Mouse (Mus musculus) adrenal gland, adult (tissue): Measurements from ENCODE around the gene Pccb.

Experiments
- DNase-seq, 2 experiments: peaks; one replicate each; pipeline ENCODE4 v3.0.0; 2022 to 2023; ENCODE audit warnings: low spot score in 1 of 2; ENCODE audit not compliant: inconsistent age in 2 of 2

Gene Pccb

GRCm38 (mm10) chr9:101045710-101046338 lies 11.1 kb upstream of the Pccb start:
- DNase-seq, result no peak

GRCm38 (mm10) chr9:101042249-101042648 lies 7.6 kb upstream of the Pccb start:
- no peak for DNase-seq

- no peak for DNase-seq
These were observed 6.8 kb upstream of the Pccb start for GRCm38 (mm10) chr9:101041508-101041907.

- no peak for DNase-seq
These were observed 3.9 kb upstream of the Pccb start for GRCm38 (mm10) chr9:101038634-101039033.

DNA sequence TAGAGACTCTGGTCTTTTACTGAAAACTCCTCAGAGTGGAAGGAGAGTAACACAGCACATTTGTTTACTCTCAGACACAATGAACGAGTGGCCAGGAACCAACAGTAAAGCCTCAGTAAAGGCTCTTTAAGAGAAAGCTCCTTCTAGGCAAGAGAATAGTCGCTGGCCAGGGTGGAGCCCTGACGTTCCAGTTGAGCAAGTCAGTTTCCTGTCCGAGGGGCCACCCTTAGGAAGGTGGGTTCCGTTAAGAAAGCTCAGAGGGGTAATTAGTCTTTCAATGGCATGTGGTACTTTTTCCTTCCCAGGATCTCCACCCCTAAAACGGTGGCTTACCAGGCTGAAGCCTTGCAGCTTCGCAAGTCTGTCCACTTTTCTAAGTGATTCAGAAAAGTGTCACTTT lies 2.7 kb upstream of the Pccb start:
- peak in 1 of 2 experiments; percentile 38 for DNase-seq

DNA sequence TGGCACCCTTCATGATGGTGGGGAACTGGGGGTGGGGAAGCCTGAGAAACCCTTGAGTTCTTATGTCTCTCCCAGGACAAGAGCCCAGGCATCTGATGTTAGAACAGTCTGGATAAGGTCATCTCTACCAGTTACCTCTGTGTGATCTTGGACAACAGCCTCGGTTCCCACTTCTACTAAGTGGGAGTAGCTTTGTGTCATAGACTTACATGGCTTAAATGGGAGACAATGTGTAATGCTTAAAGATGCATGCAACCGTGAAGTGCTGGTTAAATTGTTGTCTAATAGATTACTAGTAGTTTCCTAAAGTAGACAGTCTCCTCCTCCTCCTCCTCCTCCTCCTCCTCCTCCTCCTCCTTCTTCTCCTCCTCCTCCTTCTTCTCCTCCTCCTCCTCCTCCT lies 2.2 kb upstream of the Pccb start:
- DNase-seq, result no peak

GRCm38 (mm10) chr9:101035836-101036596 lies 1.3 kb upstream of the Pccb start:
- no peak for DNase-seq

DNA sequence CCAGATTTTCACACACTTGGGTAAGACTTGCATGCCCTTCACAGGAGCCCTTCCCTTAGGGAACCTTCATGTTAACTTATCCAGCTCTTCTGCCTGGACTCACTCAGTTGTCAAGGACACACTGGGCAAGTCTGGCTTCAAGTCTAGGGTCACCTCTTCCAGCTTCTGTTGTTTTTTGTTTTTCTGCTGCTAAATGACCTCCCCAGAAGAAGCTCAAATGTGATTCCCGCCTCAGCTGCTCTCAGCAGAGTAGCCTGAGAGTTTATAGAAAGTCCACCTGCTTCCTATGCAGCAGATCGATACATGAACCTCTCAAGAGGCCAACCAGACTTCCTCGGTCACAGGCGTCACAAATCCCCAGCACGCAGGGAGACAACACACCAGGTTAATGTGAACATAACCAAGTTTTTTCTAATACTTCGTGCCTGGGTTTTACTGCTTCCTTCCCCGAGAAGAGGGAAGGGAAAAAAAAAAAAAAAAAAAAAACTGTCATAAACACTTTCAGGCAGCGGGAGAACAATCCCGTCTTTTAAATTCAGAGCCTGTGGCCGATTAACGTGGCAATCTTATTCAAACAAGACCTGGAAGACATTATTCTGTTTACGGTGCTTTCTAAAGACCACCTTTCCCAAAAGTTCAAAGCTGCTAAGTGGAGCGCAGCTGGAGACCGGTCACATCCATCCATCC lies 794 bp downstream of the Pccb start:
- DNase-seq, result peak in 1 of 2 experiments; percentile 68

- no peak for DNase-seq
These were observed 15.9 kb downstream of the Pccb start for GRCm38 (mm10) chr9:101018768-101019167.

DNA sequence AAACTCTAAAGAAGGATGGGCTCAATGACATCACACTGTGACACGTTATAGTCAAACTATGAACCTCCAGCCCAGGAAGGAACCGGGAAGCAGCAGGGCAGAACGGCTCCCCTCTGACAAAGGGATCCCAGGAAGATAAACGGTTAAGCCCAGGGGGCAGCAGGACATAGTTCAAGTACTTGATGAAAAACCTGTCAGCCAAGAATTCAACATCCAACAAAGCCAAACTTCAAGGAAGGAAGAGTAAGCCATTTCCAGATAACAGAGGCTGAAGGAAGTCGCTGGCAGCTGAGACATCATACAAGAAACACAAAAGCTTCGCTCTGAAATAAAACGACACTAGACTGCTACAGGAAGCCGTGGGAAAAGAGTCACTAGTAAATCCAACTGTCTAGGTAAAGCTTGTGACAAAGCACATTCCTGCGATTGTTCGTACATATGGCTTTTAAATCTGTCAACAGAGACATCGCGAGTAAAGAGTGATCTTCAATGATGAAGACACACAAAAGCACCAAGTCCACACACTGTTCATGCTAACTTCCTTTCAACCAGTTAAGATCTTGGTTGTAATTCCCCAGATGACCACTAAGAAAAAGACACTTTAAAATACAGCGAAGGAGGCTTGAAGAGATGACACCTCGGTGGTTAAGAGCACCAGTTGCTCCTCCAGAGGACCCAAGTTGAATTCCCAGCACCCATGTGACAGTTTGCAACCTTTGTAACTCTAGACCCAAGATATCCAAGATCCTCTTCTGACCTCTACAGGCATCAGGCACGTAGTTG lies 16.8 kb downstream of the Pccb start:
- peak in 1 of 2 experiments; percentile 52 for DNase-seq

DNA sequence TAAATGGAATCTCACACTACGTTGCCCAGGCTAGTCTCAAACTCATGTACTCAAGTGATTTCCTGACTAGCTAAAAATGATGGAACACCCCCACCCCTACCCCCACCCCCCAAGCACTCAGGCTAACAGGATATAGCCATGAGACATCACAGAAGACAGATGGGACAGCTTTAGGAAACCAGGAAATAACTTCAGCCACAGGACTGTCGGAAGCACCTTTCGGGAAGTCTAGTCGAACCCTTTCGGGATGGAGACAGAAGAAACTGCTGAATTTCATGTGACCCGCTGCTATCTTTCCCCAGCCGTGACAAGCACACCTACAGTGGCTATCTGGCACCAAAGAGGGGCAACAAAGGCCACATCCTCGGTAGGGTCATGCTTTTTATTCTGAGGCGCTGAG lies 19.4 kb downstream of the Pccb start:
- peak in 1 of 2 experiments; percentile 36 for DNase-seq

GRCm38 (mm10) chr9:101012433-101012832 lies 22.3 kb downstream of the Pccb start:
- no peak for DNase-seq

DNA sequence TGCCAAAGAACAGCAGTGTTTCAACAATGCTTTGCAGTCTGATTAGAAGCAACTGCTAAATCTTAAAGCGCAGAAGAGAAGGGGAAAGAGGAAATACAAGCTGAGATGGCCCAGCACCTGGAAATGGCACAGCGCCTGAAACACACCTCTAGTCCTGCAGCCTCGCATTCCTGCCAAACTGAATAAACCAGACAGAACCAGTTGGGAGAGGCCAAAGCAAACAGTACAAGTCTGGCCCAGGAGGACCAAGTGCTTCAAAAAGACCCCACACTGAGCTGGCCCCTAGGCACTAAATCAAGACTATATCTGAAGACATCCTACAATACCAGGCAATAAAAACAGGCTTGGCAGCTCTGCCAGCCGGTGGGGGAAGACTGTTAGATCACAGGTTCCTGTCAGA lies 28.8 kb downstream of the Pccb start:
- DNase-seq, result no peak

DNA sequence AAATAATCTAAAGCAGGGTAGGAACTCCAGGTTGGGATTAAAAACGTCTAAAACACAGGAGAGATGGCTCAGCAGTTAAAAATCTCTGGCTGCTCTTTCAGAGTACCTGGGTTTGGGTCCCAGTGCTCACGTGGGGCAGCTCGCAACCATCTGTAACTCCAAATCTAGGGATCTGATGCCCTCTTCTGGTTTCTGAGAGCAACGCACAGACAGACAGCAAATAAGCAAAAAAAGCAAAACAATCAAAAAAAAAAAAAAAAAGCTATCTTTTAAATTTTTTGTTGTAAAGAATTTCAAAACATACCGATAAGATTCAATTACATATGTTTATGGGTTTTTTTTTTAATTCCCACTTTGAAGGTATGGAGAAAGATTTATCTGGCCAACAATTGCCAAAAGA lies 31.4 kb downstream of the Pccb start:
- no peak for DNase-seq

DNA sequence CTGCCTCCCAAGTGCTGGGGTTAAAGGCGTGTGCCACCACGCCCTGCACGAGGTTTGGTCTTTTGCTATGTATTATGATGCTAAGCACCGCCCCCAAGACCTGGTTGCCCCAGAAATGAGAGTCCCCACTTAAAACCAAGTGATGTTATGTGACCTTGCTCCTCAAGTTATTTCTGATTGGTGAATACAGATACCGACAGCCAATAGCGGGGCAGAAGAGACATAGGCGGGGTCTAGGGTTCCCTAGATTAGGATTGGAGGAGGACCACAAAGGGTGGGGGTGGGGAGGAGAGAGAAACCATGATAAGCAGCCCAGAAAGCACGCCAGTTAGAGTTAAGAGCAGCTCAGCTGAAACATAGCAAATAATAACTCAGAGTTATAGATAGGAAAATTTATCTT lies 31.9 kb downstream of the Pccb start:
- DNase-seq, result no peak

DNA sequence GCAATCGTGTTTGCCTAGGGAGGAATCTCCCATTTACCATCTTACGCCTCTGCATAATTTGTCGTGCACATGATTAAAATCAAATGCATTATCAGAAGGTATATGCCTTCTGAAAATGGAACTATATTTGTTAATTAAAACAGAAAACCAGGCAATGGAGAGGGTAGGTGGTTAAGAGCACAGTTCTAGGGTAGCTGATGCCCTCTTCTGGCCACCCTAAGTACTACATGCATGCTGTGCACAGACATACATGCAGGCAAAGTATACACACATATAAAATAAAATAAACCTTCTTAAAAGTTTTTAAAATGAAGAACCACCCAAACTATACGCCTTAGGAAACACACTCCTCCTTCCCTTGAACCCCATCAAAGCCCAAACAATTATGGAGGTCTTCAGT lies 32.6 kb downstream of the Pccb start:
- DNase-seq, result peak in 1 of 2 experiments; percentile 33

GRCm38 (mm10) chr9:100997138-100997537 lies 37.6 kb downstream of the Pccb start:
- DNase-seq, result no peak

- DNase-seq, result no peak
These were observed 40.8 kb downstream of the Pccb start for GRCm38 (mm10) chr9:100993937-100994336.

GRCm38 (mm10) chr9:100992191-100992590 lies 42.5 kb downstream of the Pccb start:
- no peak for DNase-seq

GRCm38 (mm10) chr9:100991321-100991720 lies 43.4 kb downstream of the Pccb start:
- DNase-seq, result peak in 1 of 2 experiments; percentile 65

GRCm38 (mm10) chr9:100990609-100991008 lies 44.1 kb downstream of the Pccb start:
- no peak for DNase-seq
